Mouse (Mus musculus) MEL (cell line): ENCODE measurements around the gene Oat.

Experiments used
- CTCF ChIP-seq, 3 experiments: IDR thresholded peaks in 2 of 3; conservative IDR thresholded peaks in 1 of 3; 2 replicates each; pipeline ENCODE4 v1.5.1; 2011 to 2012; ENCODE audit warnings: low read length in 3 of 3, low read depth in 2 of 3, mild to moderate bottlenecking in 2 of 3, improper control_type of control experiment in 1 of 3, inconsistent platforms in 1 of 3, mixed read lengths in 1 of 3, moderate library complexity in 1 of 3; ENCODE audit not compliant: control insufficient read depth in 1 of 3, insufficient read depth in 1 of 3, poor library complexity in 1 of 3, severe bottlenecking in 1 of 3
- EP300 ChIP-seq, 2 experiments: IDR thresholded peaks; 2 replicates each; pipeline ENCODE4 v1.6.1; 2011; ENCODE audit warnings: improper control_type of control experiment in 2 of 2, low read length in 2 of 2, low read depth in 1 of 2, mild to moderate bottlenecking in 1 of 2
- MAX ChIP-seq: IDR thresholded peaks from 2 replicates; pipeline ENCODE4 v1.6.1; 2011; ENCODE audit warnings: low read length, improper control_type of control experiment
- MAZ ChIP-seq: IDR thresholded peaks from 2 replicates; pipeline ENCODE4 v1.6.1; 2012; ENCODE audit warnings: low read depth, mild to moderate bottlenecking, inconsistent platforms, low read length, improper control_type of control experiment
- POLR2A ChIP-seq, 2 experiments: IDR thresholded peaks; 2 replicates each; pipeline ENCODE4 v1.6.1; 2011 to 2012; ENCODE audit warnings: low read length in 2 of 2, mild to moderate bottlenecking in 2 of 2, control low read depth in 1 of 2, improper control_type of control experiment in 1 of 2, low read depth in 1 of 2, moderate library complexity in 1 of 2; ENCODE audit not compliant: control insufficient read depth in 1 of 2, insufficient read depth in 1 of 2, poor library complexity in 1 of 2
- SMC3 ChIP-seq: IDR thresholded peaks from 2 replicates; pipeline ENCODE4 v1.6.1; 2011; ENCODE audit warnings: low read depth, low read length, improper control_type of control experiment
- TCF12 ChIP-seq: IDR thresholded peaks from 2 replicates; pipeline ENCODE4 v1.6.1; 2014; ENCODE audit warnings: low read depth, mild to moderate bottlenecking, inconsistent platforms, low read length, improper control_type of control experiment, moderate library complexity

DNA sequence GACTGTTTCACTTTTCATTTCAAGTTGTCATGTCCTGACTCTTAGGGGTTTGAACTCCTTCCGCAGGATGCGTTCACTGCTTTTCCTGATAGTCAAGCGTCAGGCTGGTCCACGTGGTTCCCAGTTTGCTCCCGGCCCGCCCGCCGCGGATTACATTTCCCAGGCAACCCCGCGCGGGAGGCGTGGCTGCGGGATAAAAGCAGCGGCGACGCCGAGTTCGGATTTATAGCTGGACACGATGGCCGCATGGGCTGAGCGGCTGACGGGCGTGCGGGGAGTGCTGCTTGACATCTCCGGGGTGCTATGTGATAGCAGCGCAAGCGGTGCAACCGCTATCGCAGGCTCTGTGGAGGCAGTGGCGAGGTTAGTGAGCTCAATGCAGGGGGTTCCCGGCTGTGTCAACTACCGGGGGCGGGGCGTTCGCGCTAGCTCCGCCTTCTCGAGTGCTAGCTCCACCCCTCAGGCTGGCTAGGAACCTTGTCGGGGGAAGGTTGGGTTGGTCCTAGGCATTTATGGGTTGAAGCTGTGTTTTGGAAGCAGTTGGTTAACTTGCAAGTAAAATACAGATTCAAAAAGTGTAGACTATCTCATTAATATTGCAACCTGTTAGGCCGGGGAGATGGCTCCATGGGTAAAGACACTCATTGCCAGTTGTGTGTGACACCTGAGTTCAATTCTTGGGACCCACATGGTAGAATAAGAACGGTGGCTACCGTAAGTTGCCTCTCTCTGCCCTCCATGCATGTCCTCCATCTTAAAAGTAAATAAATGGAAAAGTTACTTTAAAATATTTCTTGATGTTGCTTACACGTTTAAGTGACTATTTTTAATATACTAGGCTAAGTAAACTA is 34.5 kb upstream of the Oat start, which contains the start of gene Lhpp:
- no peak for TF ChIP-seq TCF12
- TF ChIP-seq POLR2A (IDR thresholded peaks at IDR 0.05; ENCODE audit: control insufficient read depth in 1 of 2, insufficient read depth in 1 of 2, low read depth in 1 of 2, low read length in 2 of 2, poor library complexity in 1 of 2): peak in 1 of 2 experiments; percentile 83
- peak; percentile 98 for TF ChIP-seq MAX
- no peak for TF ChIP-seq SMC3
- peak; percentile 60; the same call in 1 of the 2 replicates for TF ChIP-seq MAZ
- TF ChIP-seq EP300 (IDR thresholded peaks at IDR 0.05; ENCODE audit: low read depth in 1 of 2, low read length in 2 of 2): no peak
- no peak for TF ChIP-seq CTCF (IDR thresholded peaks at IDR 0.05 in 2 of 3, conservative IDR thresholded peaks at IDR 0.05 in 1 of 3; ENCODE audit: control insufficient read depth in 1 of 3, insufficient read depth in 1 of 3, low read depth in 2 of 3, low read length in 3 of 3, poor library complexity in 1 of 3, severe bottlenecking in 1 of 3)
